Mouse (Mus musculus): ENCODE results near the gene Zcchc9. TPM values are rescaled to one million over a fixed set of nuclear protein-coding genes. Genes with fewer than 3 reads are reported as not detected.

Zcchc9 gene
- 39.6 and 45.3 TPM in 2 replicates for total RNA-seq (2015)
- 43.5 and 51.3 TPM in 2 replicates for total RNA-seq (2017)

GRCm38 (mm10) chr13:91807155-91807839 lies at the start of gene Zcchc9:
Zcchc9 (minus strand) TSS chr13:91807705.
- ATAC-seq (ENCODE audit: poor library complexity, severe bottlenecking) = peak; percentile 93

GRCm38 (mm10) chr13:91854412-91854811 lies 46.9 kb upstream of the Zcchc9 start:
- no peak for ATAC-seq (ENCODE audit: poor library complexity, severe bottlenecking)

- ATAC-seq (ENCODE audit: poor library complexity, severe bottlenecking) = no peak
These were observed 20.4 kb upstream of the Zcchc9 start for GRCm38 (mm10) chr13:91827876-91828275.

- ATAC-seq (ENCODE audit: poor library complexity, severe bottlenecking) = no peak
These were observed 18.6 kb upstream of the Zcchc9 start for GRCm38 (mm10) chr13:91826066-91826465.

- ATAC-seq (ENCODE audit: poor library complexity, severe bottlenecking) = no peak
These were observed 17.5 kb upstream of the Zcchc9 start for GRCm38 (mm10) chr13:91824845-91825550.

GRCm38 (mm10) chr13:91823735-91824134 lies 16.2 kb upstream of the Zcchc9 start:
- ATAC-seq (ENCODE audit: poor library complexity, severe bottlenecking) = no peak

GRCm38 (mm10) chr13:91814670-91815069 lies 7.2 kb upstream of the Zcchc9 start:
- ATAC-seq (ENCODE audit: poor library complexity, severe bottlenecking) = peak; percentile 77

GRCm38 (mm10) chr13:91809476-91809875 lies 2.0 kb upstream of the Zcchc9 start:
- no peak for ATAC-seq (ENCODE audit: poor library complexity, severe bottlenecking)

GRCm38 (mm10) chr13:91807874-91808575 lies 520 bp upstream of the Zcchc9 start:
- ATAC-seq (ENCODE audit: poor library complexity, severe bottlenecking) = peak; percentile 33

GRCm38 (mm10) chr13:91801726-91802125 lies 5.8 kb downstream of the Zcchc9 start:
- no peak for ATAC-seq (ENCODE audit: poor library complexity, severe bottlenecking)

- no peak for ATAC-seq (ENCODE audit: poor library complexity, severe bottlenecking)
These were observed 10.1 kb downstream of the Zcchc9 start for GRCm38 (mm10) chr13:91797442-91797841.

GRCm38 (mm10) chr13:91796916-91797315 lies 10.6 kb downstream of the Zcchc9 start:
- no peak for ATAC-seq (ENCODE audit: poor library complexity, severe bottlenecking)

- no peak for ATAC-seq (ENCODE audit: poor library complexity, severe bottlenecking)
These were observed 11.5 kb downstream of the Zcchc9 start for GRCm38 (mm10) chr13:91796003-91796402.

- no peak for ATAC-seq (ENCODE audit: poor library complexity, severe bottlenecking)
These were observed 11.9 kb downstream of the Zcchc9 start for GRCm38 (mm10) chr13:91795593-91795992.

GRCm38 (mm10) chr13:91794926-91795436 lies 12.5 kb downstream of the Zcchc9 start:
- ATAC-seq (ENCODE audit: poor library complexity, severe bottlenecking) = no peak

- ATAC-seq (ENCODE audit: poor library complexity, severe bottlenecking) = no peak
These were observed 15.5 kb downstream of the Zcchc9 start for GRCm38 (mm10) chr13:91792035-91792434.

- no peak for ATAC-seq (ENCODE audit: poor library complexity, severe bottlenecking)
These were observed 27.6 kb downstream of the Zcchc9 start for GRCm38 (mm10) chr13:91779892-91780291.

- ATAC-seq (ENCODE audit: poor library complexity, severe bottlenecking) = no peak
These were observed 29.4 kb downstream of the Zcchc9 start for GRCm38 (mm10) chr13:91778092-91778491.

- ATAC-seq (ENCODE audit: poor library complexity, severe bottlenecking) = no peak
These were observed 38.5 kb downstream of the Zcchc9 start for GRCm38 (mm10) chr13:91768683-91769651.

- ATAC-seq (ENCODE audit: poor library complexity, severe bottlenecking) = no peak
These were observed 41.9 kb downstream of the Zcchc9 start for GRCm38 (mm10) chr13:91765627-91766026.
